Mouse (Mus musculus): Measurements from ENCODE around the gene Arhgef17.
A peak's percentile ranks its signal among the peaks of the same experiment; 100 is the strongest.

Arhgef17 gene

DNA sequence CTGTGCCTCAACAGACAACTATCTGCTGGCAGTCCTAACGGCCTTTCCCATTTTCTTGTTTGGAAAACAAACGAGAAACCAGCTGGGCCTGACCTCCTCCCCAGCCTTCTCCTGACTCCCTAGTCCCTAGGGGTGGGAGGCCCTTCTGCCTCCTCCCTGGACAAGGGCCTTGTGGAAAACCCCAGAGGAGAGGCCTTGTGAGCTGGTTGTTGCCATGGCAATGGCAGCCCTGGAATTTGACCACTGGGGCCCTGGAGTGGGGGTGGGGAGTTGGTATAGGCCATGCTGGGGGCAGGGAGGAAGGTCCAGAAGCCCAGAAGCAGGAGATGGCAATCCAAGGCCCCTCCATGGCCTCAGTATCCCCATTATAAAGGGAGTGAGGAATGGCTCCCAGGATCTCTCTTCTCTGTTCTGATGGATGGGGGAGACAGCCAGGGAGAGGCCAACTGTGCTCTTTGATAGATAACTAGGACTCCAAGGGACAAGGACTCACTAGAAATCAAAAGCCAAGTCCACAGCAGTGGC, 20.6 kb downstream of the Arhgef17 start:
- DNase-seq: no peak

DNA sequence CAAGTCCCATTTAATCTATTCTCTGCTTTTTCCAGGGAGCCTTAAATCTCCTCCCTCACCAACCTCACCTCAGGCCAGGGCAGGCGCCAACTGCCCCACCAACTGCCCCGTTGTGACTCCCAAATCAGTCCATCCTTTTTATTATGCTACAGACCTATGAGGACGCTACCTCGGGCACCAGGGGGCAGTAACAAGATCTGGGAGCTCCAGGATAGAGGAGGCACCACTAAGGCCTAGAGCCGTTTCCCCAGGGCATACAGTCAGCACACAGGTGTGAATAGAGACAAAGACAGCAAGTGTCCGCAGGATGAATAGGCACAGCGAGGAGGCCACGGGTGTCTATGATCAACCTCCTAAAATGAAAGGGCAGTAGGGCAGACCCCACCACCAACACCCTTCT, 23.3 kb downstream of the Arhgef17 start:
- DNase-seq: peak in 1 of 2 experiments; percentile 23

DNA sequence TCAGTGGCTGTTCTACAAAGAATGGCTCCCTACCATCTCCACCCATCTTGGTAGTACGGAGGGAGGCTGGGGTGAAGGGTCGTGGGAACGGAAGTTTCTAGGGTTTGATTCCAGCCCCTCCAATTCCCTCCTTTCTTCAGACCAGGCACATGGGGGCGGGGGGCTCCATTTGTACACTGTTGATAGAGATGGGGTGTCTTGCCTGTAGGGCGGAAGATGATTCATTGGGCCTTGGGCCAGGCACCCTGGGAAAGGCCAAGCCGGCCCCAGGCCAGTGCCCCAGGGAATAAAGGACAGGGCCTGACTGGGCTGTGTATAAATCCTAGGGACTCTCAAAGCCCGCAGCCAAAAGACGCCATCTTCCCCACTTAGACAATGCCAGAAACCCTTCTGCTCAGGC, 23.8 kb downstream of the Arhgef17 start:
- DNase-seq: no peak

DNA sequence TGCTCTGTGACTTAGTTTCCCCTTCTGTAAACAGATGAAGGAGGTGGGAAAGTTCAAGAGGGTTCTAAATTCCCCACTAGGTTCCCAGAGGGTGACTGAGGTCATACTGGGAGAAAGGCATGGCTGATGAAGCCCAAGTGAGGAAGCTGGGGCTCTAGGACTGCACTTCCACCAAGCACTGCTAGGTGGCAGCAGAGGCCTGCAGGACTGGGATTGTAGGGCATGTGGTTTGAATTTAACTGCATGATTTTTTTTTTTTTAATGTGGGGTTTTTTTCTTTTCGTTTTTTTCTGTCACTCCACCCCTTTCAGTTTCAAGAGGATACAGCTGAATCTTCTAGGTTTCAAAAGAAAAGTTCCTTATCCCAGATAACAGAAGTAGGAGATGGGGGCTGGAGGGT, 24.7 kb downstream of the Arhgef17 start:
- DNase-seq: peak; percentile 65 to 78

DNA sequence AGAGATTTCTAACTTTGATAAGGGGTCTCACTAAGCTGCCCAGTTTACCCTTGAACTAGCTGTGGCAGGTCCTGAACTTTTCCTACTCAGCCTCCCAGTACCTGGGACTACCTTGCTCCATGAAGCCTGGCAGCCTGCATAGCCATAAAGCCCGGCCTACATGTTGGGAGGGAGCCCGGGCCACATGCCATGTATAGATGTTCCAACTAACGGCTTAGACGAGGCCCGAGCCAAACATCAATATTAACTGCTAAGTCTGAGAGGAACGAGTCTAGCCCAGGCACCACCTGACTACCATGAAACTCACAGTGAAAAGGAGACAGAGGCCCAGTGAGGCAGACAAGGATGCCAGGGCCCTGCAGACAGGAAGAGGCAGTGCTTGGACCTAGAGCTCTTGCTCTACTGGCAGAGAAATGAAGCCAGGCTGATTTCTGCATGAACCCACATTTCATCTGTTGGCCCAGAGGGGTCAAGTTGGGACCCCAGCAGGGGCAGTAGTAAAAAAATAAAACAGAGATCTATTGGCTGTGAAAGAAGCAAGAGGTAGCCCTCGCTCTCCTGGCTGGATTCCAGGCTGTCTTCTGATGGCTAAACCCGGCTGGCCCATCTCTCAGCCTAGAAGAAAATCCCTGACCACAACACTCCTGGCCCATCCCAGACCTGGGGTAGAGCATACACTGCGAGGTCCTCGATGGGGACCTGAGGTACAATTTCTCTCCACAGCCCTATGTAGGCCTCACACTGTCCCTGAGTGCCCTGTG, 25.7 kb downstream of the Arhgef17 start:
- DNase-seq: no peak

DNA sequence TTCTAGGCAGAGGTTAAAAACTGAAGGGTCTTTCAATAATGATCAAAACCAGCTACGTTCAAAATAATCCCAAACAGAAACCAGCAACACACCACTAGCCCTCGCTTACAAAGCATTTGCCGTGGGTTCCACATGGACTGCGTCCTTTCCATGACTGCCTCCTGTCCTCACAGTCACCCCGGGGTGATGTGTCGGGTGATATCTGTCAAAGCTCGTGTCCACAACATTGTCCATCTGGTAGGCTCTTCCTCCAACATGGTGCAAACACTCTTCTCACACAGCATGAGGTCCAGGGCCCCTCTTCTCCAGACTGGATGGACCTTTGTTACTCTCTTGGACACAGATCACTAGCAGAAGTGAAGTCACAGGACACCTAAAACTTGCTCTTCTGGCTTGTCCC, 26.9 kb downstream of the Arhgef17 start:
- no peak for DNase-seq

DNA sequence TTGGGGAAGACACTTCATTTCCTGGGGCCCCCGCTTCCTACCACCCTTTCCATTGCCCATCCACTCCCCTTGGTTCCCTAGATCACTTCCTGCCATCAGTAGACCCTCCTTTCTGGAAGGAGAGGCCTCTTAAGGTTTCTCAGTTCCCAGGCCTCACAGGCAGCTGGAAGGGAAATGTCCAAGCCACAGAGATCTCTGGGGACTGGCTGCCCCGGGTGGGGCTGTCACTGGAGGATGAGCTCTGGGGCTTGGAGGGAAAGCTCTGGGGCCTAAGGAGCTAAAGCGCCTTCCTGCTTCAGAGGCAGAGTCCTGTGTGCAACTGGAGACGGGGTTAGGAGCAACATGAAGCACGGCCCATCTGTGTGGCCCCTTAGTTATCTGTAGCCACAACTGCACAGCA, 27.3 kb downstream of the Arhgef17 start:
- DNase-seq: no peak

DNA sequence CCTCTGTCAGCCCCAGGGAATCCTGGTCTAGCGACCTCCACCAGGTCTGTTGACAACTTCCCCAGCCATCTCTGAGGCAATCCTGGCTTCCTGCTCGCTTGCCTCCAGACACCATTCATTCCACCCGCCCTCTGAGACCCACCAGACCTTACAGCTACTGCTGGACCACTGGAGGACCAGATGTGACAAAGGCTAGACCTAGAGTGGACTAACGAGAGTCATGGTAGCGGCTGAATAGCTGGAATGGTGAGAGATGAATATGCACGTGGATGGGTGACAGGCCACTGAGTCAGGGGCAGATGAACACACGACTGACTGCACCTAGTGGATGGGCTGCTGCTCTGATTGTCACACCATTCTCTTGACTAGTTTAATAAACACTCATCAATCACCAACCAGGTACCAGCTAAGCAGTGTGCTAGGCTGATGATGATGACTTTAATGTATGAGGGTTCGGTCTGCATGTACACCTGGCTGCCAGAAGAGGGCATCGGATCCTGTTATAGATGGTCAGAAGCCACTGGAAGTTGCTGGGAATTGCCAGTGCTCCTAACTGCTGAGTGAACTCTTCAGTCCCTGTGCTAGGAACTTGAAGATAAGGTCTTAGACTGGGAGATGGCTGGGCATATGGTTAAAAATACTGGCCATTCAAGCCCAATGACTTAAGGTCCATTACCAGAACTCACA, 29.3 kb downstream of the Arhgef17 start:
- DNase-seq: no peak

DNA sequence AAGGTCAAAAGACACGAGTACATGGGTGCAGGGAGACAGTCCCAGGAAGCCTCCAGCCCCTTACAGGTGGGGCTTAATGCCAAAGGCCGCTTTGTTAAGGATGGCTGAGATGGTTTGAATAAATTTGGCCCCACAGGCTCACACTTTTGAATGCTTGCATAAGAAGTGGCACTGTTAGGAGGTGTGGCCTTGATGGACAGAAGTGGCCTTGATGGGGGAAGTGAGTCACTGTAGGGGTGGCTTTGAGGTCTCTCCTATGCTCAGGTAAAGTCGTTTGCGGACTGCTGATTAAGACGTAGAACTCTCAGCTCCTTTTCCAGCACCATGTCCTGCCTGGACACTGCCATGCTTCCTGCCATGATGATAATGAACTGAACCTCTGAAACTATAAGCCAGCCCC, 34.1 kb downstream of the Arhgef17 start:
- no peak for DNase-seq

DNA sequence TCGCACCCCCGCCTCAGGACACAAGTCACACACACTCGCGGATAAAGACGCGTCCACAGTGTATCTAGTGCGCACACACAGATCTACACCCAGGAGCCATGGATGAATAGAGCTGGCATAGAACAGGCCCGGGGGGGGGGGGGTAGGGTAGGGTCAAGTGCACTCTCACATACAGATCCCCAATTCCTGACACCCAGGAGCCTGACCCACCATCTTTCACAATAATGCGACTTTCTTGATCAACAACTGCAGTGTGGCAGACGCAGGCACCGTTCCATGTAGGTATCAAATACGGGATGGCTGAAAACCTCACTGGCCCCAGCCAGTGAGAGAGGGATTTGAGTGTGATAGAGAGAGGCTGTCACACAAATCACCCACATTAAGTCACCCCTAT, 37.1 kb downstream of the Arhgef17 start:
- DNase-seq: no peak

DNA sequence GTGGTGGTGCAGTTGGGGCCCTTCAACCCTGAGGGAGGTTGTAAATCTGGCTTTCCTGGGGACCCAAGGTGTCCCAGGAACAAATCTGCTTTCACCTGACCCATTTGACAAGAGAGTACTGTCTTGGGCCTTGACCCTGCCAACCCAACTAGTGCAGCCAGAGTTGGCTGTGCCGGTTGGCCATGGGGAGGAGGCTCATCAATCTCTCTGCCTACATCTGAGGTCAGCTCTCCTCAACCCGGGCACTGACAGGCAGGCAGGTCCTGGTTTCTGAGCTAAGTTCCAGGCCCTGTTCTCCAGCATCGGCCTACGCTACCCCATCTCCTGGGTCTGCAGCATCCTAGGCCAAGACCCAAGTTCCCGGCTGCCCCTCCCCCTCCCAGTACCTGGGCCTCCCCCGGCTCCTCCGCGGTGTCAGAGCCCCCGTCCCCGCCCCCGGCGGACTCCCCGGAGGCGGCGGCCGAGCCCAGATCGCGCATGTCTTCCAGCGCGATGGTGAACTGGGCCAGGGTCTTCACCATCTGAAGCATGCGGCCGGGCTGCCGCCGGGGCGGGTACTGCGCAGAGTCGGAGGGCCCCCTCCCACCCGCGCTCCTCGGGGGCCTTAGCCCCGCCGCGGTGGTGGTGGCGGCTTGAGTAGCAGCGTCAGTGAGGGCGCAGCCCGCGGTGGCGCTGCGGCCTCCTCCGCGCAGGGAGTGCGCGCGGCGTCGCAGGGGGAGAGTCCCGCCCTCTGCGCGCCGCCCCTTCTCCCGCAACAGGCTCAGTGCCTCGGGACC, 37.7 kb downstream of the Arhgef17 start:
- peak in 1 of 2 experiments; percentile 47 for DNase-seq

DNA sequence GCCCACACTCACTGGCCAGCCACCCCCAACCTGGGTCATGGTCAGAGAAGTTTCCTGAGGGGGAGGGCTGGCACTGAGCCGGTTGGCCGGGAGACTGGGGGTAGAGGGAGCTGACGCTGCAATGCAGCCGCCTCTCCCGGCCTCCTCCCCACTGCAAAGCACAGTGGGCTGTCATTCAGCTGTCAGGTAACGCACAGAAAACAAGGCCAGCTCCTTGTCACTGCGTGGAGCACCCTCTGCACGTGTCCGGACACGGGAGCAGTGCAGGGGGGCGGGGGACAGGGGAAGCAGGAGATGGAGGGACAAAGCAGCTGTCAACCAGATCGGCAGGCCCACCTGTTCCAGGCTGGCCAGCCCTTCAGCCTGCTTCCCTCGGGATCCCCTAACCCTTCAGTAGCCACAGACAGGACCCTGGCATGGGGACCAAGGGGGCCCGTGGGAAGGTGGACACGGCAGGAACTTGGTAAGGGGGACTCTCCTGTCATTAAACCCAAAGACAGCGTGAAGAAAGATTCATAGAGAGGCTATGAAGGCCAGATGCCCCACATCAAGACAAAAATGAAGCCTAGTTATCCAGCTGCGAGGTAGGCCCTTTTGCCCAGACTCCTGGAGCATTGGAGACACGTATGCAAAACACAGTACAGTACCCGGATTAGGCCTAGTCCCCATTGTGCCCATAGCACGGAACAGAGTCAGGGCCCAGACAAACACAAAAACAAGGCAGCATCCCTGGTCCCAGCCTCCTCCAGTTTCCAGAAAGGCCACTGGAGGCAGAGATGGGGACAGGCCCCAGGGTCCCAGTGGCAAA, 38.5 kb downstream of the Arhgef17 start:
- no peak for DNase-seq

DNA sequence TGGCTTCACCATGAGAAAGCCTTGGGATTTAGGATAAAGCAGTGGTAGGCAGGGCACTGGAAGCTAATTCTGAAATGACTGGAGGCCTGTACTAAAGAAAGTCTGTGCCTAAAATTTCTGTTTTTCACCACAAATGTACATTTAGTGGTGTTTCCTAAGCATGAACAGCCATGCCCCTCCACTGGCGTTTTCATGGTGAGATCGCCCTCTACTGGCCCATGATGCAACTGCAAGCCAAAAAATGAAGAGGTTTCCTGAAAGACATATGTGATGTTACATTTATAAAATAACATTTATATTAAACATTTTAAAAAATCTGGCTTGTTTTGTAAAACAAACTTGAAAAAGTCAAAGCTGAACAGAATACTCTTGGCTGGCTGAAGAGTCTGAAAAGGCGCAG, 45.4 kb downstream of the Arhgef17 start:
- peak; percentile 36 to 64 for DNase-seq

DNA sequence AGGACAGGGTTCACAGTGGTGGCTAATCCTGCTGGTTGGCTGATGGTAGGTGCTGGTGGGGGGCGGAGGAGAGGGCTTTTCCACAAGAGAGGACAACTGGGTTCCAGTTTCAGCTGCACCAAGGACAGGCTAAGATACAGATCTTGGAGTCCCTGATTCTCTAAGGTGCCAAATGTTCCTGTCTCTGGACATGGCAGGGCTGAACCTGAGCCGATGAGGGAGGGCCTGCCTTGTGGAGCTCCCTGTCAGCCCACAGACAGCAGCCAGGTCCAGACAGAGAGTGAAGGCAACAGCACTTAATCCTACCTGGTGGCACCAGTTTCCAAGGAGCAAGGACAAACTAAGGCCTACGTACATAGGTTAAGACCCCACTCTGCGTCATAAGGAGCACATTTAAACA, 47.4 kb downstream of the Arhgef17 start:
- DNase-seq: no peak

DNA sequence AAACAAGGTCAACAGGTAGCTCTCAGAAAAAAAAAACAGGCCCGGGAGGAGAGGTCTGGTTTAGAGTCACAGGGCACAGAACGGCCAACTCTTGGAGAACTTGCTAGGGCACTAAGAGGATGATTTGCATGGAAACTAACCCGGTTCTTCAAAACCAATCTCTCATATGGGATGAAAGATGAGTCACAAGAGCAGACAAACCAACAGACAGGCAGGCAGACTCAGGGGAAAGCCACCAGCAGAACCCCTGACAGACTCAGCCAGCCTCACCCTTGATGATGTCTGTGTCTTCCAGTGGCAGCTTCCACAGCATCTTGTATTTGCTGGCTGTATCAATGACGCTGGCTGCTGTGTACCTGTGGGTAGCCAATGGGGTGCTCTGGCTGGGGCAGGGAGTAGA, 50.0 kb downstream of the Arhgef17 start:
- DNase-seq: no peak

DNA sequence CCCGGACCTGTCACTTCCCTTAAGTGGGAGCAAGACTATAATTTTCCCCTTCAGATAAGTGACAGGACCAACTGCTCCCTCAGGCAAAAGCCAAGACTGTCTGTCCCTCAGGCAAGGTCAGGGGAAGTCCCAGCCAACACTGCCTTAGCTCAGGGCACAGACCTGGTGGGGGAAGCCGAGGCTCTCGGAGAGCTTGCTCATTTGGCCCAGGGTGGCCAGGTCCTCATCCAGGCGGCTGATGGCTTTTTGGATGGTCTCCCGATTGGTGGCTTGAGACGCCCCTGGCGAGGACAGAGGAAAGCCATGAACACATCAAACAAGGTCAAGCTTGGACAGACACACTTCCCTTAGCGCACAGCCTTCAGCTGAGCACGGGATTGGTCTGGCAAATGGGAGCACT, 50.4 kb downstream of the Arhgef17 start:
- DNase-seq: no peak

DNA sequence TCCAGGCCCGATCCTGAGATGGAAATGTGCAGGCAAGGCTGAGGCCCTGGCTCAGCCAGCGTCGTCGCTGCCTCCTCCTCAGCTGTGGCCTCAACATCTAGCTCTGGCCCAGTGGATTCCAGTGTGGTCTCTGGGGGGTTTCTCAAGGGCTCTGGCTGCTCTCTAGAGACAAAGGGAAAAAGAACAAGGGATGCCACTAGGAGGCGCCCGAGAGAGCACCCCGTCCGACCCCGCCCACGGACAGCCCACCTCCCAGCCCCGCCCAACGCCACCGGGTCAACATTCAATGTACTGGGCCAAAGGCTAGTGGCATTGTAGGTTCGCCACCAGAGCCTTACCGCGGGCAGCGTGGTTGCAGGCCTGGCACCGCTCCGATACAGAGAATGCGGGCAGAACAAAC, 52.3 kb downstream of the Arhgef17 start:
- peak; percentile 72 to 78 for DNase-seq

DNA sequence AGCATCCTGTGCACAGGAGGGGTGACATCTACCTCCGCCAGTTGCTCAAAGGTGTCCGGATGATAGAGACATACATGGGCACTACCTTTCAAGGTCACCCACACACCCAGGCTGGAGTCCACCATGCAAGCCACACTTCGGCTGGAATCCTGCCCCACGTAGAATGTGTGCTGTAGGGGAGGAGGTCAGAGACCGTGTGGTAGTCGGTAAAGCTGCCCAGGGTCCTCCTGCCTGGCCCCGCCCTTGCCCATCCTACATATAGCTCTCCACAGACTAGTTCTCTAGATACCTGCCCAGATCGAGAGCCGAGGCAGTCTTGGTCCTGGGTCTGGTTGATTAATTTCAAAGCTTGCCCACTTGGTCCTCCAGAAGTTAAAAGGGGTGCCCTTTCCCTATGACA, 55.1 kb downstream of the Arhgef17 start:
- DNase-seq: no peak

DNA sequence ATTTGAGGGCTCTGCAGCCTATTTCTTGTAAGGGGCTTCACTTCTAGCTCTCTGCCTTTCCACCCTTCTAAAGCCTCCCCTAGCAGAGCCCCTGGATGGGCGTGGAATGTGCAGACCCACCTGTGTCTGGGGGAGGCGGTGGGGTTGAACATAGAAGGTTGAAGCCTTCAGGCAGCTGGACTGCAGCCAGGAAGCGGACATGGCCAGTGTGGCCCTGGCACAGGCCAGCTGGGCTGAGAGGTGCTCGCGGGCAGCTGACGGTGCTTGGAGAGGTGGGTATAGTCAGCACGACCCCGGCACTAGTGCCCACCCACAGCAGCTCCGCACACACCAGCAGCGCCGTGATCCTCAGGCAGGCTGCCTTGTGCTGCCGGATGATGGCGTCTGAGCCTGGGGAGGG, 55.6 kb downstream of the Arhgef17 start:
- no peak for DNase-seq

DNA sequence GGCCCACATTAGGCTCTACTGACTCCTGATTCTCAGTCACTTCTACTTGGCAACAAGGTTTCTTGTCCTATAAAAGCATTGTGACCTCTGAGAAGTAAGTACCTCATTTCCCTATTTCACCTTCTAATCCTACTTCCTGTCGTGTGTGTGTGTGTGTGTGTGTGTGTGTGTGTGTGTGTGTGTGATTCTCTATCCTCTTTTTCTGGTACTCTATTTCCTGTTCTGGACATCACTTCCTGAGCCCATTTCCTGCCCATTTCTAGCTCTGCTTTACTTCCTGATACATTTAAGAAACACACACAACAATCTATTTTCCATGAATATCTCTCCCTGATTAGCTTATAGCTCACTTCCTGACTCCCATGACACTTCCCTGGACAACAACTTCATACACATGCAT, 56.1 kb downstream of the Arhgef17 start:
- DNase-seq: no peak

DNA sequence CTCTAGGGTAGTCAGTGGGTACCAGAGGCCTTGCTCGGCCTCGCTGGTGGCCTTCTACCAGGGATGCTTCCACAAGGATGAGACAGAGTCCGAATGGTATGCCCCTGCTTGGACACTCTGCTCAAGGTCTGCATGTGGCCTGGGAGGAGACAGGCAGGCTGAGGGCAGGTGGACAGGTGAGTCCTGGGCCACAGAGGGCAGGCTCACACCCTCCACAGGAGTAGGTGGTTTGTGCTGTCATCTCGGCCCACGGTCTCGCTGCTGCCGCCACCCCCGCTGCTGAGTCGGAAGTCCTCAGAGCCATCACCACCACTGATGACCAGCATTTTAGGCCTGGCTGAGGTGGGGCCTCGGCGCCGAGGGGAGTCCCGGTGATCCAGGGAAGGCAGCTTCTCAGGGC, 58.7 kb downstream of the Arhgef17 start:
- DNase-seq: no peak

DNA sequence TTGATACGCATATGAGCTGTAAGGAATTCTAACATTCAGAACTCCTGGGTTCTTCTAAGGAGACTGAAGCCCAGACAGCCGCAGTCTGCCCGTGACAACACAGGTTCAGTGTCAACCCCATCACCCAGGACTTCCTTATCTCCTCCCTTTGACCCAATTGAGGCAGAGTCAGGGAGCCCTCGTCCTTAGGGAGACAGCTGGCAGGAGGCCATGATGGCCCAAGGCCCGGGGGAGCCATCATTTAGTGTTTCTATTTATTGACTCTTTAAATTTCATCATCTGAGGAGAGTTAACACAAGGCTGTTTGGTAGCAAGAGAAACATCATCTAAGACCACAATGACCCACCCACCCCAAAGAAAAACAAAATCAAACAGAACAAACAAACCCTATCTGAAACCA, 60.0 kb downstream of the Arhgef17 start:
- no peak for DNase-seq

DNA sequence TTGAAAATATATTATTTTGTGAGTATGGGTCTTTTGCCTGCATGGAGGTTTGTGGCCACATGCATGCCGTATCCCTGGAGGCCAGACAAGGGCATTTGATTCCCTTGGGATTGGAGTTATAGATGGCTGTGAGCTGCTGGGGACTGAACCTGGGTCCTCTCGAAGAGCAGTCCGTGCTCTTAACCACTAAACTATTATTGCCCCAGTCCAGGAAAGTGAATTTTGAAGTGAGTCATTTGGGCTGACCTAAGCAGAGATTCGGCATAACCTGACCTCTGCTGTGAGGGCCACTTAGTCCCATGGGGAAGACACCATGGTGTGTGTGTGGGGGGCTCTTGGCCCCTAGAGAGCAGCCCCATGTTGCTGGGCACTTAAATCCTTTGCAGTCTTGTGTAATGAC, 60.6 kb downstream of the Arhgef17 start:
- no peak for DNase-seq

All from thymus, postnatal 36 days (tissue).